Mouse (Mus musculus): ENCODE results near the gene Gm28035.

DNA sequence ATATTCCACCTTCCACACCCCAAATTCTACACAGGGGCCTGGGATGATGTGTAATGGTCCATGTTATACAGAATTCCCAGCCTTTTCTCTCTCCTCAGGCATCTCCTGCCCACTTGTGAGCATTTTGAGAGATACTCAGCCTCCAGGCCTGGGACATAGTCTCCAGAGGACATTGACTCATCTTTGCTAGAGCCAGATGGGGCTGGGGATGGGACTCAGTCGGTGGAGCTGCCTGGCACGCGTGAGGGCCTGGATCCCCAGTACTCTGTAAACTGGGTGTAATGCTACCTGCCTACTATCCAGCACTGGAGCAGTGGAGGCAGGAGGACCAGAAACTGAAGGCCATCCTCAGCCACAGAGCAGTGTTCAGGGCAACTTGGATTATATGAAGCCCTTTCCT lies 8.8 kb downstream of the Gm28035 start:
- no peak for TF ChIP-seq CTCF (IDR thresholded peaks at IDR 0.05; ENCODE audit: low read depth)
- no peak for TF ChIP-seq EP300 (IDR thresholded peaks at IDR 0.05; ENCODE audit: low read depth)

Data from heart, postnatal 0 days (tissue).